Mouse (Mus musculus): ENCODE measurements around the gene Eya3.
"Not testable (repeated sequence)": the region's sequence is repeated elsewhere in the genome, so short reads cannot be mapped to it uniquely, and the experiment has no call there.

Eya3 gene

DNA sequence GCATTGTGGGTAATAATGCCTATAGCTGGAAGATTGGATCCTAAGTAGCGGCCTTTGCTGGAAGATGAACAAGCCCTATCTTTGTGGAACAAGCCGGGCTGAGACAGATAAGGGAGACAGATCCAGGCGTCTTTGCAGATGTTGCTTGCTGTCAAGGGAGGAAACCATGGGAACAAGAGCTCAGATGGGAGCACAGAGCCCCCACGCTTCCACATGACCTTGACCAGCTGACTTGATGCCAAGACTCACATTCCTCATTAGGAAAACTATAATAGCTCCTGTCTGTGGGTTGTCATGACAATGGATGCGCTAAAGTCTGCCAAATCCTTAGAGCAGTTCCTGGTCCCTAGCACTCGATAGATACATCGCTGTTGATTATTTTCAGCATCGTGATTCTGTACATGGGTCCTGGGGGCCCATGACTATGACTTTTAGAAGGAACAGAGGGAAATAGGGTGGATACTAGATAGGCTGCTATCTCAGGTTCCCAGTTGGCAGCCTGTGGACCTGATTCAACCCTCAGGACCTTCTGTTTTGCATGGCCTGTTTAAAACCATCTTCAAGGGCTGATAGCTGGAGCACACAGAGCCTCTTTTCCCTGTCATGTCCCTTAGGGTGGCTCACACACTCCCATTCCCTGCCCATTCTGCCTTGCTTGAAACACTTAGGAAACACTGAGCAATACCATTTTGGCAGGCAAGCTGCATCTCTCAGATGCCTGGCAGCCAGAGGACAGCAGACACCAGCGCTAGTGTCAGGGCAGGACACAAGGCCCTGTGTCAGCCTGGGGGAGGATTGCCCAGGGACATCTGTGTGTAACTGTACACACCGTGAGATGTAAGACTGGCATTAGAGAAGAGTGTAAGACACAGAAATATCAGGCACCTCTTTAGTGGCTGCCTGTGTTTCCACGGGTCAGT lies 105.5 kb downstream of the Eya3 start:
- no peak for DNase-seq

DNA sequence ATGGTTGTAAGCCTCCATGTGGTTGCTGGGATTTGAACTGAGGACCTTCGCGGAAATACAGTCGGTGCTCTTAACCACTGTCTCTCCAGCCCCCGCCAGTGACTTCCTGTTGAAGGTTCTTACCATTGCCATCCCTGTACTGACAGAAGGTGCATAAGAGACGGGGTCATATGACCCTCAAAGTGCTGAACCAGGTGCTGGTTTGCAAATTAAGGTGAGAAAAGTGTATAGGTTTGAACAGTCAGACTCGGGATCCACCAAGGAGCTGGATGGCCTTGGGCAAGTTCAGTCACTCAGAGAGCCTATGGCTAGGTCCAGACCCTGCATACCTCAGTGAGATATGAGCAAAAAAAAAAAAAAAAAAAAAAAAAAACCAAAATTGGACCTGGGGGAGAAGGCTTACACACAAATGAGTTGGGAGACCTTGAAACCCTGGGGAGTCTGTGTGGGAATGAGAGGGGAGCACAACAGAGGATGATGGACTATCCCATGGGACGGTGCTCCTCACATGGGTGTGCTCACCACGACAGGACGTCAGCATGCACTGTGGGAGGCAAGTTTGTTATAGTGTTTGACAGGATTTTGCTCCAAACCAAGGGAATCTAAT lies 108.2 kb downstream of the Eya3 start:
- no peak for DNase-seq

DNA sequence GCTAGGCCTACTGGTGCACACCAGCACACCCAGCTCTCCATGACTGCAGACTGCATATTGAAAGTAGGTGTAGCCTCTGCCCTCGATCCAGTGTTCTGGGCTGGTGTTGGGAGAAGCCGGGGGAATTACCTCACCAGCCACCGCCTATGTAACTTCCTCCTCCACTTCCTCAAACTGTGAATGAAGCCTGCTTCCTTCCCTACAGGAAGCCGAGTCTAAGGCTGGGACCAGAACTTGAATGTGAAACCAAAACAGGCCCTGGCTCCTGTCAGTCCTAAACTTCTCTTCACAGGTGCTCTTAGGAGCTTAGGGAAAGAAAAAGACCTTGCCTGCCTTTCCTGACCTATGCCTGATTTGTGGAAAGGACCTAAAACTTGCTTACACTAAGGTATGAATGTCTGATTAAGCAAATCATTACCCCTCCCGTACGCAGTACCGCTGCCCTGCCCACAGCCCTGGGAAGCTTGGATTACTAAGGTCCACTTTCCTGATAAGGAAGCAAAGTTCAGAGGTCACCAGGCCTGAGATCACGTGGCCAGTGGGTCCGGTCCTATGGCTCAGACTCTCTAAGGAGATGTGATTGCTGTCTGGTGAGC lies 109.0 kb downstream of the Eya3 start:
- no peak for DNase-seq

DNA sequence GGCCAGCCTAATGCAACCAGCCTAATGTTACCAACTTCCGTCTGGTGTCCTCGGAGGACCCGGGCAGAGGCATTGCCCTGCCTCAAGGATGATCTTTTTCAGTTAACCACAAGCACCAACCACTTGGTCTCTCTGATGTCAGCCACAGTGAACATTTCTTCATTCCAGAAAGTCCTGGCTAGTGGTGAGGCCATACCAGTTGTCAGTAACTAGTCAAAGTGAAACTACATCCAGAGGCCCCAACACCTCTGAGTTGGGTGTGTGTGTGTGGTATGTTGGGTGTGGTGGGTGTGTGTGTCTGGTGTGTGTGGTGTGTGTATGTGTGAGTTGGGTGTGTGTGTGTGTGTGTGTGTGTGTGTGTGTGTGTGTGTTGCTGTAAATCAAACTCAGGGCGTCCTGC lies 110.0 kb downstream of the Eya3 start:
- no peak for DNase-seq

DNA sequence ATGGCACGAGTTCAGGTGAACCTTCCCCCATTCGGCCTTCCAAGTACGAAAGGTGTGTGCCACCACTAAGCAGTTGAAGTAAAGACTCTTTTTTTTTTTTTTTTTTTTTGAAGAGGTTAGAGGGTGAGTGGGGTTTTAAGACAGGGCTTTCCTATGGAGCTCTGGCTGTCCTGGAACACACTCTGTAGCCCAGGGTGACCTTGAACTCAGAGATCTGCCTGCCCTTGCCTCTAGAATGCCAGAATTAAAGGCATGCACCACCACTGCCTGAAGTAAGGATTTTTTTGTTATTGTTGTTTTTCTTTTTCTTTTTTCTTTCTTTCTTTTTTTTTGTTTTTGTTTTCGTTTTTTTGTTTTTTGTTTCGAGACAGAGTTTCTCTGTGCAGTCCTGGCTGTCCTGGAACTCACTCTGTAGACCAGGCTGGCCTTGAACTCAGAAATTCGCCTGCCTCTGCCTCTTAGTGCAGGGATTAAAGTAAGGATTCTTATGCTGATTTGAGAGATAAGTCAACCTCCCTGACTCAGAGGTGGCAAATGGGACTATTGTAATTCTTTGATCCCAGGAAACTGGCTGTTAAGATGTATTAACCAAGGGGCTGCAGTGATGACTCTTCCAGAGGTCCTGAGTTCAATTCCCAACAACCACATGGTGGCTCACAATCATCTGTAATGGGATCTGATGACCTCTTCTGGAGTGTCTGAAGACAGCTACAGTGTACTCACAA lies 110.6 kb downstream of the Eya3 start:
- DNase-seq = no peak

DNA sequence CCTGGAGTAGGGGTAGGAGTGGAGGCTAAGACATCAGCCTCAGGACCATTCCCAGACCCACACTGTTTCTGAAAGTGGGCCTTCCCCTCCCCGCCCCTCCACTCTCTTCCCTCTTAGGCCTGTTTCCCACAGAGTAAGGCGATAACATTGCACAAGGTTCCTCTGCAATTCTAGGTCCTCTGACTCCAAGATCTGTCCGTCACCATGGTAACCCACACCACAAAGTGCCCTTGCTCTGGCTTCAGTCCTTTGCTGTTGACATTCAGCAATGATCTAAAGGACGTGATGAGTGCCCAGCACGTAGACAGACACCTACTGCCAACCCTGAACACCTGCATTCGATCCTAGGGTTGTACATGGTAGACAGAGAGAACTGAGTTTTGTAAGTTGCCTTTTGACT lies 114.2 kb downstream of the Eya3 start:
- no peak for DNase-seq

DNA sequence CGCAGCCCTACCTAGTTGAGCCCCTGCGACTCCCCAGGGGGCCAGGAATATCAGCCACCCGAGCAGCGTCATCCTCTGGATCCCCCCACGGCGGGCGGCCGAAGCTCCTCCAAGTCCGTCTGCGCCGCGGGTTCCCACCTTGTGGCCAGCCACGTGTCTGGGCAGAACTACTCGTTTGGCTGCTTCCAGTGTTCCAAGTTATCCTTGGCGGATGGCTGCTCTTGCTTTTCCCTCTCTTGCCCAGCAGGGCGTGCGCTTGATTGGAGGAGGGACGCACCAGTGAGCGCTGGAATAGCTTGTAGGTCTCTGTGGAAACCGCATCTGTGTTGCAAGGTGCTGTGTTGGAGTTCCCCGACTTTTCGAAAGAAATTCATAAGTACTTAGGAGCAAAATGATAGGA lies 118.2 kb downstream of the Eya3 start, which contains the start of gene Smpdl3b:
Smpdl3b (minus strand) TSS at position 279 of the 400 bp plus-strand sequence.
- peak; percentile 63 to 65 for DNase-seq

DNA sequence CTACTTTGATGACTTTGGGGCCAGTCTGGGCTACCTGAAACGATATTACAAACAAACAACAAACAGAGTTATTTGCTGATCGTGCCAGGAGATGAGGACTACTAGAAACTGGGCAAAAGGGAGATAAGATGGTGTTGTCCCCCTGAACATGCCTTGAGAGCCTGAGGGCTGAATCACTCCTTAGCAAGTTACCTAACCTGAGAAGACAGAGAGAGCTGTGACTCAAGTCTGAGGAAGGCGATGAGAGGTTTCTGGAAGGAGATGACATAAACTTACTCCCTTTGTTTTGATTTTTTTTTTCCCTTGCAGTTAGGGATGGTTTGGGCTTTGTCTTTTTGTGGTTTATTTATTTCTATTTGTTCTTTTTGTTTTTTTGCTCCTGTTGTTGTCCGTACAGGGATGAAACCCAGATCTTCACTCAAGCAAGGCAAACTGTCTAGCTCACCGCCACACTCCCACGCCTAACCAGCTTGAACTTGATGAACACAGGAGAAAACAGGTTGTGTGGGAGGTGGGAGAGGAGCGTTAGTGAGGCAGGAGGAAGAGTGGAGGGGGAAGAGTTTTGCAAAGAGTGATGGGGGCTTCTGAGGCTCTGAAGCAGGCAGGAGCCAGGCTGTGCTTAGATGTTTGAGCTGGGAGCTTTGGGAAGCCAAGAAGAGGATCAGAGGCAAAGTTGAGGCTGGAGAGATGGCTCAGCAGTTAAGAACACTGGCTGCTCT lies 119.0 kb downstream of the Eya3 start:
- no peak for DNase-seq

DNA sequence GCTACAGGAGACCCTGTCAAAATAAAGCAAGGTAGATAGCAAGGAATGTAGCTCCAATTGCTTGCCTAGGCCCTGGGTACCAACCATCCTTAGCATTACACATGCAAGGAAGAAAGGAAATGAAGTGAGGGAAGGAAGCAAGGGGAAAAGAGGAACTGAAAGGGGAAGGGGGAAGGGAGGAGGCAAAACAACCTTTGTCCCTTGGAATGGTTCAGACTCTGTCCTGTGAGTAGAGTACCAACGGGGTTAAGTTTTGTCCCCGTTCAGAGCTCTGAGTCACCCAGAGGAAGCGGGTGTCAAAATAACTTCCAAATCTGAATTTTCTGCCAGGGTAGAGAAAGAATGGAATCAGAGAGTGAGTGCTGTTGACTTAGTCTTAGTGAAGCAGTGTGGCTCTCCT lies 121.5 kb downstream of the Eya3 start:
- no peak for DNase-seq

DNA sequence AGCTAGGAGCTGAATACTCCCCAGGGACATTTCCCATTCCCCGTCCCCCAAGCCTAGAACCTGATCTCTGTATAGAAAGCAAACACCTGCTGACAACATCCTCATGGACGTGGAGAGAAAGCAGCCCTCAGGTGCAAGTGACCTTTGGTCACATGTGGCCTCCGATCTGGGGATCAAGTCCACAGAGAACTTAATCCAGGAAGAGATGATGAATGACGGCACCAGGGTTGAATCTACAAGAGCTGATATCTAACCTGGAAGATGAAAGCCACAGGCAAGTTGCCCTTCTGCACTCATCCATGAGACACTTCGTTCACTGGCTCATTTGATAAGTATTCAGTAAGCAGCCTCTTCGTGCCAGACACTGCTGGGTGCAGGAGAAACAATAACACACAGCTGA lies 123.8 kb downstream of the Eya3 start:
- no peak for DNase-seq

DNA sequence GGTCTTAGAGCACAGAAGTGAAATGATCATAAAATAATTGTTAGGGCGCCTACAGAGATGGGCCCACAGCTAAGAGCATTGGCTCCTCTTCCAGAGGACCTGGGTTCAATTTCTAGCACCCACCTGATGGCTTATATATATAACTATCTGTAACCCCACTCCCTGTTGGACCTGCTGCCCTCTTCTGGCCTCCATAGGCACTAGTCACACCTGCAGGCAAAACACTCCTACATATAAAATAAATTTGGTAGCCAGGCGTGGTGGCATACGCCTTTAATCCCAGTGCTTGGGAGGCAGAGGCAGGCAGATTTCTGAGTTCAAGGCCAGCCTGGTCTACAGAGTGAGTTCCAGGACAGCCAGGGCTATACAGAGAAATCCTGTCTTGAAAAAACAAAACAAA lies 124.3 kb downstream of the Eya3 start:
- DNase-seq = not testable (repeated sequence)

DNA sequence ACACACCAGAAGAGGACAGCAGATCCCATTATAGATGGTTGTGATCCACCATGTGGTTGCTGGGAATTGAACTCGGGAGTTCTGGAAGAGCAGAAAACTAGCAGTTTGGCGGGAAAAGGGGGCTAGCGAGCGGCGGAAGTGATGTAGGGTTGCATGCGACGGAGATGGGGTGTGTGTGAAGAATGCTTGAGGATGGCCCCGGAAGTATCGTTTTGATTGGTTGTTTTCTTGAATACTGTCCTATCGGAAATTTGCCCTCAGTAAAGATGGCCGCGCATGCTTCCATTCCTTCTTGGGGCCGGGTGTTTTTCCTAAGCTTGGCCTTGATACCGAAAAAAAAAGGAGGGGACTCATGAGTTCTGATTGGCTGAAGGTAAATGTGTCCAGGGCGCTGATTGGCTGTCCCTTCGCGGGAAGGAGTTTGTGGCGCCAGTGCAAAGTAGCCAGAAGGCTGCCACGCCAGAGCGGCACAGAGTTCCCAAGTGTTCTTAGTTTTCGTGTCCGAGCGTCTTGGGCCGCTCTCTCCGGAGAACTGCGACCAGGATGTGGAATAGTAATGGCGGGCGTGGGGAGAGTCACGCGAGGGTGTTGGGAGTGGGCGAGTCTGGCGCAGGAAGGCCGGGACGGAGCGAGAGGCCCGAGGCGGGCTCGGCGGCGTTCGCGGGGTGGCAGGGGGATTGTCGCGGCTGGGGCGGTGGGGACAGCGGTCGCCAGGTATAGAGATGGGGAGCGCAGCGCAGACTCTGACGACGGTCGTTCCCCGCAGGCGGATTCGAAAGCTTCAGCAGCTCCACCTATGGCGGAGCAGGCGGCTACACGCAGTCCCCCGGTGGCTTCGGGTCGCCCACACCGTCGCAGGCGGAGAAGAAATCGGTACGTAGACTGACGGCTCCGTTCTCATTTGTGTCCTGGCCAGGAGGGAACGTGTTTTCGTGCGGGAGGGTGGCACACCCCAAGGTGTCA lies 129.4 kb downstream of the Eya3 start, which contains the start of gene Rpa2:
Rpa2 (plus strand) TSS at position 419 of the 963 bp plus-strand sequence.
- peak; percentile 99 to 100 for DNase-seq

DNA sequence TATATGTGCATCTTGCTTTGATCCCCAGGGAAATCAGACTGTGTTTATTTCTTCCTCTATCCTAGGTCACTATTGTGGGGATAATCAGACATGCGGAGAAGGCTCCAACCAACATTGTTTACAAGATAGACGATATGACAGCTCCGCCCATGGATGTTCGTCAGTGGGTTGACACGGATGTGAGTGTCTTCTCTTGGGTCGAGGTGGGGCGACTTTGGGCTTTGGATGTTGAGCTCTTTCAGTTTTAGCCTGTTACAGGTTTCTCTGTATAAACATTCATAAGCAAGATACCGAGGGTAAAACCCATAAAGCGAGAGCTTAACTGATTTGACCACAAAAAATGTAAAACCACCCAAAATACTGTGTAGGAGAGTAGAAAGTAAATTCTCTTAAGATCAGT lies 133.0 kb downstream of the Eya3 start:
- DNase-seq = no peak

Data from cerebellum, postnatal 14 days (tissue).